Mouse (Mus musculus) midbrain, embryonic 11.5 days (tissue): Measurements from ENCODE around the gene Donson. TPM values are rescaled to one million over a fixed set of nuclear protein-coding genes. Genes with fewer than 3 reads are reported as not detected.
A peak's percentile ranks its signal among the peaks of the same experiment; 100 is the strongest.

Source experiments
- ATAC-seq: fragments of 200-750 bp; cut with Nextera tagmentation; 2 replicates; pipeline ENCODE4 v1.8.0; 2017; ENCODE audit warnings: moderate TSS enrichment, moderate library complexity; ENCODE audit not compliant: low FRiP score
- DNase-seq: peaks from one replicate; pipeline ENCODE4 v3.0.0; 2015; ENCODE audit warnings: low spot score; ENCODE audit errors: missing footprints
- H3K27ac ChIP-seq: fragments of 300-500 bp; sonication (generic); 2 replicates; pipeline ENCODE4 v1.5.1; 2014; ENCODE audit warnings: low read depth, low read length
- H3K27me3 ChIP-seq: fragments of 300-500 bp; sonication (generic); 2 replicates; pipeline ENCODE4 v1.6.1; 2014; ENCODE audit warnings: mild to moderate bottlenecking, low read length, moderate library complexity, mixed read lengths; ENCODE audit not compliant: control insufficient read depth, insufficient read depth
- H3K36me3 ChIP-seq: fragments of 300-500 bp; sonication (generic); 2 replicates; pipeline ENCODE4 v1.6.1; 2014; ENCODE audit warnings: mild to moderate bottlenecking, low read length, moderate library complexity, mixed read lengths; ENCODE audit not compliant: control insufficient read depth, insufficient read depth
- H3K4me1 ChIP-seq: fragments of 300-500 bp; sonication (generic); 2 replicates; pipeline ENCODE4 v1.6.1; 2014; ENCODE audit warnings: low read length; ENCODE audit not compliant: control insufficient read depth, insufficient read depth
- H3K4me2 ChIP-seq: fragments of 300-500 bp; sonication (generic); 2 replicates; pipeline ENCODE4 v1.6.1; 2014; ENCODE audit warnings: mild to moderate bottlenecking, moderate library complexity
- H3K4me3 ChIP-seq: fragments of 300-500 bp; sonication (generic); 2 replicates; pipeline ENCODE4 v1.5.1; 2014; ENCODE audit warnings: low read depth, low read length
- H3K9ac ChIP-seq: fragments of 300-500 bp; sonication (generic); 2 replicates; pipeline ENCODE4 v1.6.1; 2014; ENCODE audit warnings: low read length
- H3K9me3 ChIP-seq: fragments of 300-500 bp; sonication (generic); 2 replicates; pipeline ENCODE4 v1.6.1; 2016; ENCODE audit warnings: low read length; ENCODE audit not compliant: control insufficient read depth
- WGBS: fragments of 180-500 bp; shearing (Covaris S2); extraction: QIAGEN DNeasy Blood & Tissue Kit; methylation state at CpG from one replicate; pipeline ENCODE4 v1.1.7; 2014; 5-methylcytosine and 5-hydroxymethylcytosine counted together
- polyA plus RNA-seq: library from polyadenylated mRNA; unstranded; fragments of >200 nt; fragmentation: Nextera tagmentation; extraction: Ambion mirVana; gene quantifications from 2 replicates; pipeline ENCODE4 v1.2.1, GENCODE M21; 2014

Gene Donson
- polyA plus RNA-seq, 1 experiment from 2014 or later: 38.0 TPM

DNA sequence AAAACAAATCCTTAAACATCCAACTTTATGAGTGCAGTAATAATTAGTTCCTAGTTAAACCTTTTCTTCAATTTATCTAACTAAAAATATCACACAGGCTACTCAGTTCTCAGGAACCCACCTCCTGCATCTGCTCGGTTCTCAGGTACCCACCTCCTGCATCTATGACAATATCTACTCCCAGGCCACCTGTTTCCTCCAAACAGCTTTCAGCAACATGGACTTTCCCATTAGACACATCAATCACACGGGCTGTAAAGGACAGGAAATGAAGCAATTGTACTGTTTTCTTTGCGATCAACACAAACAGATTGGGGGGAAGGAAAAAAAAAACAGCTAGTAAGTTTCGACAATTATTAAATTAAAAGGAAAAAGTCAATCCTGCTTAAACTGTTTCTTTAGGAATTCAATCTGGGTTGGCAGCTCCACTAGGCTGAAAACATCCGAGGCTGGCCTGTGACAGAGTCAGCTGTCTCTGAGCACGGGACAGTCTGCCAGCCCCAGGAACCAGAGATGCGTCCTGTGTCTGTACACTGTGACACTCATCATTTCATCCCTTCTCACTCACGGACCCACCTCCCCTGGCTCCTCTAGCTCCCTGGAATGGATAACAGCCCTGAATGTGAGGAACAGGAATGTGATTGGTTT lies 6.7 kb upstream of the Donson start:
- WGBS: 85% methylated on average over 8 of the region's 8 CpGs
- Histone ChIP-seq H3K4me3 (no peak overlapping the region), H3K4me1 (no peaks in the 10 kb centered on the region), H3K27ac (no peak overlapping the region), H3K36me3 (peaks cover 5% of the 10 kb centered on the region; the same call in 1 of the 2 replicates), H3K27me3 (no peaks in the 10 kb centered on the region), H3K9me3 (no peaks in the 10 kb centered on the region), H3K9ac (no peak overlapping the region), H3K4me2 (no peak overlapping the region)
- ATAC-seq (no peak), DNase-seq (peak; percentile 60)

- no peak overlapping the region for H3K4me2 ChIP-seq
- ATAC-seq (peak; percentile 94), DNase-seq (peak; percentile 96)
- no peaks in the 10 kb centered on the region for H3K27me3 ChIP-seq
- no peaks in the 10 kb centered on the region for H3K9me3 ChIP-seq
- no peaks in the 10 kb centered on the region for H3K4me1 ChIP-seq
- no peak overlapping the region for H3K27ac ChIP-seq
- no peak overlapping the region for H3K4me3 ChIP-seq
- WGBS: 35% methylated on average over 14 of the region's 14 CpGs
- H3K9ac ChIP-seq: no peak overlapping the region
- H3K36me3 ChIP-seq: peaks cover 5% of the 10 kb centered on the region; the same call in 1 of the 2 replicates
Observed at GRCm38 (mm10) chr16:91694455-91695084, 6.0 kb upstream of the Donson start.

- Histone ChIP-seq H3K27ac (no peak overlapping the region), H3K9ac (0 out of 2 replicates have a peak overlapping the region, but pooled peaks have one; percentile 4), H3K36me3 (no peaks in the 10 kb centered on the region; the same call in none of the 2 replicates), H3K4me3 (no peak overlapping the region), H3K4me1 (peaks cover 3% of the 10 kb centered on the region; the same call in 1 of the 2 replicates), H3K4me2 (no peak overlapping the region; the same call in 1 of the 2 replicates), H3K27me3 (no peaks in the 10 kb centered on the region), H3K9me3 (no peaks in the 10 kb centered on the region)
- ATAC-seq (no peak), DNase-seq (peak; percentile 80)
- 44% methylated on average over 7 of the region's 7 CpGs for WGBS
Observed at GRCm38 (mm10) chr16:91689791-91690190, 1.2 kb upstream of the Donson start.

DNA sequence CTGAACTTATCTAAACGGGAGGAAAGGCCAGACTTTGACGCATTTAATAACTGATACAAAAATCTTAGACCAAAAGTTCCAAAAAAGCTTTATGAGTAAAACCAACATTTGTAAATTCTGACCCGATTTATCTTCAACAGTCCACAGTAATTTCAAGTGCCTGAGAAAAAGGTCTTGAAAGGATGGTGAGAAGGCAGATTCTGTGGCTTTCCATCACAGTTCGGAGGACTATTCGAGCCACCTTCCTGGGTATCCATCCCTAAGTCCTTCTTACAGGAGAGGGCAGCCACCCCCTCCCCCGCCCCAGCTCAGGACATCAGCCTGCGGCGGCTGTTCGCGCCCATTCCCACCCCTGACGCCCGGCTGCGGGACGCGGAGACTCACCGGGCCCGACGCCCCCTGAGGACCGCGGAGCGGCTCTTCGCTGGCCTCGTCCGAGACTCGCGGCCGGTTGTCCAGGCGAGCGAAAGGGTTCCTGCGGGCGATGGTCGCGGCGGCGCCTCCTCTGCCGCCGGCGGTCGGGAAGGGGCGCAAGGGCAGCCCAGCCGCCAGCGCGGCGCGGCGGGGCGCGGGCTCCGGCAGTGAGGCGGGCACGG lies 449 bp downstream of the Donson start:
- DNase-seq: peak; percentile 91
- H3K9me3 ChIP-seq: no peaks in the 10 kb centered on the region
- 1% methylated on average over 45 of the region's 51 CpGs for WGBS

DNA sequence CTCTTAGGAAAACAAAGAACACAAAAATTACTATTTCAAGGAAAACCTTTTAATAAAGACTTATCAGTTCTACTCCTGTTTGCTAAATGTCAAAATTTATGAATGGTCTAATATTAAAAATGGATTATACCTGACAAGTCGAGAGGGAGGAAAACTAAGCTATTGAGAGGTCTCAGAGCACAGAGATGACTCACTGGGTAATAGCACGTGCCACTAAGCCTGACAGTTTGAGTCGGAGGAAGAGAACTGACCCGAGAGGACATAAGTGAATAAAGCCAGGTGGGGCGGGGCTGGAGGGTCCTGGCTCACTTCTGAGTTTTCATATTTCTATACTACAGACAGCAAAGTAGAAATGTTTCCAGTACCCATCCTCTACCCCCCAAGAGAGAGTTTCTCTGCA lies 2.2 kb downstream of the Donson start:
- no peak for DNase-seq
- no peak overlapping the region for H3K4me3 ChIP-seq
- H3K27ac ChIP-seq: no peak overlapping the region
- H3K4me1 ChIP-seq: peaks cover 3% of the 10 kb centered on the region; the same call in 1 of the 2 replicates
- no peaks in the 10 kb centered on the region for H3K9me3 ChIP-seq
- no peak overlapping the region for H3K4me2 ChIP-seq
- ATAC-seq: no peak
- H3K9ac ChIP-seq: no peak overlapping the region
- H3K27me3 ChIP-seq: no peaks in the 10 kb centered on the region
- H3K36me3 ChIP-seq: no peaks in the 10 kb centered on the region; the same call in none of the 2 replicates
- 86% methylated on average over 5 of the region's 5 CpGs for WGBS

More for the DNA sequence above, 449 bp downstream of the Donson start:
- Histone ChIP-seq H3K36me3 (no peaks in the 10 kb centered on the region; the same call in none of the 2 replicates), H3K27me3 (no peaks in the 10 kb centered on the region), H3K4me2 (peak overlapping the region; percentile 82), H3K4me3 (peak overlapping the region; percentile 84), H3K9ac (peak overlapping the region; percentile 89), H3K27ac (peak overlapping the region; percentile 82), H3K4me1 (peaks cover 3% of the 10 kb centered on the region; the same call in 1 of the 2 replicates)
- ATAC-seq: peak; percentile 71

- Histone ChIP-seq H3K27ac (no peak overlapping the region), H3K36me3 (no peaks in the 10 kb centered on the region; the same call in none of the 2 replicates), H3K27me3 (no peaks in the 10 kb centered on the region), H3K9me3 (no peaks in the 10 kb centered on the region), H3K4me3 (no peak overlapping the region), H3K4me2 (no peak overlapping the region), H3K9ac (no peak overlapping the region), H3K4me1 (peaks cover 3% of the 10 kb centered on the region; the same call in 1 of the 2 replicates)
- 90% methylated on average over 5 of the region's 5 CpGs for WGBS
- no peak for DNase-seq
- ATAC-seq: no peak
Observed at GRCm38 (mm10) chr16:91685526-91685925, 3.0 kb downstream of the Donson start.

- H3K36me3 ChIP-seq: peaks cover 26% of the 10 kb centered on the region
- 84% methylated on average over 5 of the region's 5 CpGs for WGBS
- DNase-seq (no peak), ATAC-seq (no peak)
- no peak overlapping the region for H3K9ac ChIP-seq
- no peak overlapping the region for H3K4me3 ChIP-seq
- no peaks in the 10 kb centered on the region for H3K27me3 ChIP-seq
- H3K27ac ChIP-seq: no peak overlapping the region
- no peaks in the 10 kb centered on the region for H3K9me3 ChIP-seq
- no peak overlapping the region for H3K4me2 ChIP-seq
- no peaks in the 10 kb centered on the region for H3K4me1 ChIP-seq
Observed at GRCm38 (mm10) chr16:91680656-91681055, 7.9 kb downstream of the Donson start.

DNA sequence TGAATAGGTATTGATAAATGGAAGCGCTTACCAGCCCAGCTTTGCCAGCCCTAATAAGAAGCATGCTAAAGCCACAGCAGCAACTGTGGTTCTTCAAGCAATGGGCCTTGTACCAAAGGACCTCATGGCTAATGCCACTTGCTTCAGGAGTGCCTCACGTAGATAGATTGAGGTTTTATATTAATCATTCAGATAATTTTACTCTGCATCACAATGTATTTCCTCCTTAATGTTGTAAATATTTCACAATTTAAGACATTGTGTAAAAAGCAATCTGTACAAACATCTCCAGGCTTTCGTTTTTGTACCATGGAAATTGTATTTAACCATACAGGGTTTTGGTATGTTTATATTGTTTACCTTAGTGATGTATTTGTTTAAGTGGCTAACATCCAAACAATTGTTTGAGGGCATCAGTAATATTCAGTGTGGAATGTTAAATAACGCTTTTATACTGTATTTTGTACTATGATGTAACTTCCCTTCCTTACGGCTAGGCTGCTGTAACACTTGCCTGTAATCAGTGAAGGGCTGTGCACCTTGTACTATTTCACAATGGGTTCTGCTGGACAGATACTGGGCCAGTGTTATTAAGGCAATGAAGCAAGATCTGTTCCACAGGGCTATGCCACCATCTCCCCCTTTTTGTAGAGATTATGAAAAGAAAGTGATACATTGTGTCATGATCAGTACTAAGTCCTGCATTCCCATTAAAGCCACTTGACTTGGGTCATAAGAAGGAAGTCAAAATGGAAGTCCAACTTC lies 10.2 kb downstream of the Donson start:
- DNase-seq: no peak
- no peak overlapping the region for H3K9ac ChIP-seq
- no peak for ATAC-seq
- no peak overlapping the region for H3K4me3 ChIP-seq
- no peak overlapping the region for H3K27ac ChIP-seq
- H3K9me3 ChIP-seq: no peaks in the 10 kb centered on the region
- peaks cover 26% of the 10 kb centered on the region for H3K36me3 ChIP-seq
- H3K27me3 ChIP-seq: no peaks in the 10 kb centered on the region
- 94% methylated on average over 5 of the region's 5 CpGs for WGBS
- H3K4me2 ChIP-seq: no peak overlapping the region
- no peaks in the 10 kb centered on the region for H3K4me1 ChIP-seq
